Mouse (Mus musculus) hindbrain, postnatal 0 days (tissue): ENCODE data around the gene Gm20479. TPM values are rescaled to one million over a fixed set of nuclear protein-coding genes. Genes with fewer than 3 reads are reported as not detected.

Source experiments
- ATAC-seq: fragments of 200-750 bp; cut with Nextera tagmentation; 2 replicates; pipeline ENCODE4 v1.8.0; 2017; ENCODE audit warnings: mild to moderate bottlenecking, moderate TSS enrichment, moderate library complexity
- DNase-seq: peaks from one replicate; pipeline ENCODE4 v3.0.0-alpha.2; 2015; ENCODE audit warnings: low spot score
- H3K27ac ChIP-seq: fragments of 300-500 bp; sonication (generic); 2 replicates; pipeline ENCODE4 v1.5.1; 2014; ENCODE audit warnings: mild to moderate bottlenecking
- H3K27me3 ChIP-seq: fragments of 300-500 bp; sonication (generic); 2 replicates; pipeline ENCODE4 v1.6.1; 2014; ENCODE audit warnings: low read length, mixed read lengths; ENCODE audit not compliant: insufficient read depth
- H3K36me3 ChIP-seq: fragments of 300-500 bp; sonication (generic); 2 replicates; pipeline ENCODE4 v1.6.1; 2014; ENCODE audit warnings: low read length, mixed read lengths; ENCODE audit not compliant: insufficient read depth
- H3K4me1 ChIP-seq: fragments of 300-500 bp; sonication (generic); 2 replicates; pipeline ENCODE4 v1.6.1; 2014; ENCODE audit warnings: antibody characterized with exemption, low read length, mixed read lengths; ENCODE audit not compliant: insufficient read depth
- H3K4me2 ChIP-seq: fragments of 300-500 bp; sonication (generic); 2 replicates; pipeline ENCODE4 v1.6.1; 2014; ENCODE audit warnings: low read depth, mild to moderate bottlenecking, low read length, moderate library complexity, mixed read lengths
- H3K4me3 ChIP-seq: fragments of 300-500 bp; sonication (generic); 2 replicates; pipeline ENCODE4 v1.5.1; 2014; ENCODE audit warnings: low read length
- H3K9ac ChIP-seq: fragments of 300-500 bp; sonication (generic); replicated peaks from 2 replicates; pipeline ENCODE4 v1.6.1; 2014; ENCODE audit warnings: mild to moderate bottlenecking, low read length, moderate library complexity, mixed read lengths
- H3K9me3 ChIP-seq: fragments of 300-500 bp; sonication (generic); 2 replicates; pipeline ENCODE4 v1.6.1; 2016; ENCODE audit warnings: low read length, mixed read lengths
- CTCF ChIP-seq: IDR thresholded peaks from 2 replicates; pipeline ENCODE4 v1.5.1; 2016; ENCODE audit warnings: antibody characterized with exemption, control low read depth, low read depth
- WGBS: fragments of 180-500 bp; shearing (Covaris S2); extraction: QIAGEN DNeasy Blood & Tissue Kit; methylation state at CpG from one replicate; pipeline ENCODE4 v1.1.7; 2014; 5-methylcytosine and 5-hydroxymethylcytosine counted together
- polyA plus RNA-seq: library from polyadenylated mRNA; unstranded; fragments of >200 nt; fragmentation: Nextera tagmentation; extraction: Ambion mirVana; gene quantifications from 2 replicates; pipeline ENCODE4 v1.2.1, GENCODE M21; 2015
- total RNA-seq: library from RNA; depleted of rRNA; stranded (reverse); fragments of >200 nt; gene quantifications from 2 replicates; pipeline ENCODE4 v1.2.3, GENCODE M21; 2014

The Gm20479 gene
- total and polyA plus RNA-seq, 2 experiments from 2014 or later = not detected

- H3K4me3 ChIP-seq = no peak overlapping the region
- DNase-seq (no peak), ATAC-seq (no peak)
- no peaks in the 10 kb centered on the region for H3K4me1 ChIP-seq
- 74% methylated on average over 1 of the region's 1 CpGs for WGBS
- no peak overlapping the region for H3K4me2 ChIP-seq
- no peak overlapping the region for H3K27ac ChIP-seq
- TF ChIP-seq CTCF = no peak
- H3K36me3 ChIP-seq = no peaks in the 10 kb centered on the region
- H3K27me3 ChIP-seq = no peaks in the 10 kb centered on the region
- no peak overlapping the region for H3K9ac ChIP-seq
- no peaks in the 10 kb centered on the region for H3K9me3 ChIP-seq
Measured at GRCm38 (mm10) chr7:27383233-27383632, 26.0 kb upstream of the Gm20479 start.

- no peak for ATAC-seq
- 65% methylated on average over 4 of the region's 4 CpGs for WGBS
- no peak overlapping the region for H3K4me2 ChIP-seq
- H3K9me3 ChIP-seq = no peaks in the 10 kb centered on the region
- no peaks in the 10 kb centered on the region for H3K27me3 ChIP-seq
- no peak for TF ChIP-seq CTCF
- no peak overlapping the region for H3K9ac ChIP-seq
- no peak overlapping the region for H3K27ac ChIP-seq
- no peak overlapping the region for H3K4me3 ChIP-seq
- H3K36me3 ChIP-seq = no peaks in the 10 kb centered on the region
- no peak for DNase-seq
- H3K4me1 ChIP-seq = no peaks in the 10 kb centered on the region
Measured at GRCm38 (mm10) chr7:27381560-27381959, 24.3 kb upstream of the Gm20479 start.

GRCm38 (mm10) chr7:27381009-27381408, 23.8 kb upstream of the Gm20479 start:
- peaks cover 1% of the 10 kb centered on the region; the same call in 1 of the 2 replicates for H3K27me3 ChIP-seq
- H3K27ac ChIP-seq = no peak overlapping the region
- H3K36me3 ChIP-seq = no peaks in the 10 kb centered on the region
- H3K4me2 ChIP-seq = no peak overlapping the region
- WGBS = 29% methylated on average over 1 of the region's 1 CpGs
- no peak overlapping the region for H3K9ac ChIP-seq
- no peaks in the 10 kb centered on the region for H3K9me3 ChIP-seq
- no peak for DNase-seq
- H3K4me1 ChIP-seq = no peaks in the 10 kb centered on the region
- H3K4me3 ChIP-seq = no peak overlapping the region
- TF ChIP-seq CTCF = no peak
- ATAC-seq = no peak

GRCm38 (mm10) chr7:27379836-27380235, 22.6 kb upstream of the Gm20479 start:
- no peak overlapping the region for H3K4me3 ChIP-seq
- 63% methylated on average over 6 of the region's 6 CpGs for WGBS
- ATAC-seq (no peak), DNase-seq (no peak)
- no peaks in the 10 kb centered on the region for H3K9me3 ChIP-seq
- no peaks in the 10 kb centered on the region for H3K4me1 ChIP-seq
- no peak overlapping the region for H3K9ac ChIP-seq
- H3K27ac ChIP-seq = no peak overlapping the region
- H3K27me3 ChIP-seq = peaks cover 11% of the 10 kb centered on the region; the same call in 1 of the 2 replicates
- no peak overlapping the region for H3K4me2 ChIP-seq
- no peak for TF ChIP-seq CTCF
- no peaks in the 10 kb centered on the region for H3K36me3 ChIP-seq

- ATAC-seq (no peak), DNase-seq (peak; percentile 82)
Measured at GRCm38 (mm10) chr7:27378431-27378830, 21.2 kb upstream of the Gm20479 start.

GRCm38 (mm10) chr7:27375274-27375673, 18.1 kb upstream of the Gm20479 start:
- DNase-seq (no peak), ATAC-seq (no peak)
- Histone ChIP-seq H3K27me3 (peaks cover 51% of the 10 kb centered on the region), H3K9me3 (no peaks in the 10 kb centered on the region), H3K4me3 (no peak overlapping the region), H3K4me1 (no peaks in the 10 kb centered on the region), H3K36me3 (peaks cover 15% of the 10 kb centered on the region; the same call in 1 of the 2 replicates), H3K9ac (no peak overlapping the region), H3K4me2 (no peak overlapping the region), H3K27ac (no peak overlapping the region)
- TF ChIP-seq CTCF = no peak
- WGBS = 8% methylated on average over 21 of the region's 22 CpGs

More at GRCm38 (mm10) chr7:27378431-27378830, 21.2 kb upstream of the Gm20479 start:
- 28% methylated on average over 4 of the region's 4 CpGs for WGBS
- Histone ChIP-seq H3K36me3 (no peaks in the 10 kb centered on the region), H3K4me3 (no peak overlapping the region), H3K9me3 (no peaks in the 10 kb centered on the region), H3K27ac (no peak overlapping the region), H3K4me1 (no peaks in the 10 kb centered on the region), H3K9ac (no peak overlapping the region), H3K4me2 (no peak overlapping the region), H3K27me3 (peaks cover 23% of the 10 kb centered on the region)
- TF ChIP-seq CTCF = peak; percentile 84

GRCm38 (mm10) chr7:27371715-27372462, 14.7 kb upstream of the Gm20479 start:
- Histone ChIP-seq H3K4me3 (no peak overlapping the region), H3K27me3 (peaks cover 73% of the 10 kb centered on the region), H3K27ac (no peak overlapping the region), H3K9me3 (0 out of 2 replicates have a peak, but pooled peaks cover 4% of the 10 kb centered on the region), H3K4me1 (no peaks in the 10 kb centered on the region), H3K9ac (no peak overlapping the region), H3K36me3 (peaks cover 35% of the 10 kb centered on the region; the same call in 1 of the 2 replicates), H3K4me2 (no peak overlapping the region)
- 19% methylated on average over 44 of the region's 44 CpGs for WGBS
- DNase-seq = no peak
- no peak for ATAC-seq
- no peak for TF ChIP-seq CTCF
